Mouse (Mus musculus) embryonic fibroblast, embryonic 13.5 days (primary cell): ENCODE measurements at regions not wholly inside any gene's neighbourhood (a gene's known extent, or its start where the extent isn't known, plus 50 kb on each side); places are given as distances from the start of the nearest gene placed in this dataset.

Experiments
- CTCF ChIP-seq: IDR thresholded peaks from 2 replicates; pipeline ENCODE4 v1.5.1; 2011; ENCODE audit warnings: mild to moderate bottlenecking, control low read depth, low read length, moderate library complexity, borderline replicate concordance; ENCODE audit not compliant: insufficient read depth
- POLR2A ChIP-seq: IDR thresholded peaks from 2 replicates; pipeline ENCODE4 v1.6.1; 2011; ENCODE audit warnings: low read depth, mild to moderate bottlenecking, control low read depth, low read length, moderate library complexity

- TF ChIP-seq CTCF: no peak
- no peak for TF ChIP-seq POLR2A
Observed at GRCm38 (mm10) chr12:13120581-13120980, 128.4 kb downstream of the Ddx1 start.
